Mouse (Mus musculus) lung, postnatal 10 days (tissue): ENCODE measurements around the gene Tmem88.

Experiments used
- DNase-seq: peaks from one replicate; pipeline ENCODE4 v3.0.0; 2021

The Tmem88 gene

GRCm38 (mm10) chr11:69415668-69416451, 17.8 kb upstream of the Tmem88 start:
- DNase-seq = peak; percentile 87

DNA sequence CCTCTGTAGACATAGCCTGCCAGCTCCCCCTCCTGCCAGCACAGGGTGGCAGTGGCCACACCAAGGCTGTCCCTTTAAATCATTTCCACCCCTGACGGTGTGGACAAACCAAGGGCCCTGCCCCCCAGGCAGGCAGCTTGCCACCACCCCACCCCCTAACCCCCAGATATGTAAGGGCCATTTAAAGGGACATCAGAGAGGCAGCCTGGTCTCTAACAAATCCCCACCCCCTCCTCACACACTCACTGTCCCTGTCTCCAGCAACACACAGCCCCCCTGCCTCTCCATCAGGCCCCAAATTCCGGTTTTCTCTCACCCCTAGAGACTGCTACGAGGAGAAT, 17.3 kb upstream of the Tmem88 start:
- DNase-seq = peak; percentile 83

DNA sequence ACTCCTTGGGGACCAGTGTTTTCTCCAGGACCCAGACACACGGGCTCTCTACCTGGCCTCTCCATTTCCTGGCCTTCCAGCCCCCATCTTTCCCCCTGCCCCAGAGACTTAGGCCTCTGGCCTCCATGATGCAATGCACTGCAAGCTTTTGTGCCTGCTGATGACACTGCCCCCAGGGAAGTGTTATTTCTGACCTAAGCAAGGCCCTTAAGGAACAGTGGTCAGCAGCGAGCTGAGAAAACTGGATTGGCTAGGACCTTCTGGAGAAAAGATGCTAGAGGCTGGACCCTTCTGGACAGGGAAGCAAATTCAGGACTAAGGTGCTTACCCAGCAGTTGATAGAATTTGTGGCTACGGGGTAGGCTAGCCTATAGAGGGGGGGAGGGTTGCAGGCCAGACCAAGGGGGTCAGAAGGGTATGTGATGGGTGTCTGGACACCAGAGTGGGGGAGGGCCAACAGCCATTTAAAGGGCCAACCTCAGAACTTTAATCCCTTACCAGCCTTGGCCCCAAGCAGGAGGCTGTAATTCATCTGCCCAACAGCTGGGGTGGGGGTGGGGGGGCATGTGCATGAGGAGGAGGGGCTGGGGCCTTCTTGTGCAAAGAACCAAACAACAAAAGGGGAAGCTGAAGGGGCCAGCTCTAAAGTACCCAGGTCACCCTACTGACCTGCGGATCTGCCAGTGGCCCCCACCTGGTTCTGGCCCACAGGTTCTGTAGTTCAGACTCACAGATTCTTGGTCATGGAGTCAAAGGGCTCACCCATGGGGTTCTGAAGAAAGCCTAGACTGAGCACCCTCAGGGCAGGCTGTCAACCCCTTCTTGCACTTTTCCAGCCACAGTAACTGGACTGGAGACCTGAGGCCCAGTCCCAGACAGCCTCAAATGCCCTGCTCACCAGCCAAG, 16.6 kb upstream of the Tmem88 start:
- DNase-seq = peak; percentile 18

DNA sequence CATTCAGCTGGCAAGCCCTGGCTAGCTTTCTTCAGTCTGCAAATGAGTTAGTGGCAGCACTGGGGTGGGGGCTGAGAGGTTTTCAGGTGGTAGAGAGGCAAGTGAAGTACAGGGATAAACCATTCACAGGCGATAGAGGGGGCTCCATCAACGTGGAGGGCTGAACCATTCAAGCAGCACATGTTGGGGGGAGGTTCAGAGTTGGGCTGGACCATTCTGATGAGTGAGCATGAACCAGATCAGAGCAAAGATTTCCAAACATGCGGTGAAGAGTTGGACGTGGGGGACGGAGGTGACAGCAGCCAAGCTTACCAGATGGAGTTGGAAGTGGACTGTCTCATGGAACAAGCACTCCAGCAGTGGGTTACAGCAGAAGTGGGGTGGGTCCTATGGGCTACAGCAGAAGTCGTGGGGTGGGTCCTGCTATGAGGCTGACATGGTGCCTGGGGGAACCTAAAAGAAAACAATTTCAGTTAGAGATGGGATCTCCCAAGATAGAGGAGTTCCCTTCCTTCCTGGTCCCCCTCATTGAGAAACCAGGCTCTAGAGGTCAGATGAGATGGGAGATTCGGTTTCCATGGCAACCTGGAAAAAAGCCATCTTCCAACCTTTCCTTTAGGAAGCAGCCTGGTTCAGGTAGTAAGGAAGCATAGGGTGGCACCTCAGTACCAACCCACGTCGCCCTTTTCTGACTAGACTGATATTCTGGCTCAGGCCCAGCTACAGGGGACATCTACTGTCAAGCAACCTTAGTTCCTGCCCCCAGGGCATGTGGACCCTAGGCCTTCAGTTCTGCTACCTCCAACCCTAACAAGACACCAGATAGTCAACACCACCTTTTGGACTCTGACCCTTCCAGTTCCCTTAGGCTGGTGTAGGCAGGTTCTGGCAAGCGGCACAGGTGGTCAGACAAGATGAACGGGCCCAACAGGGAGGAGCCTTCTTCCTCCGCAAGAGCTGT, 15.5 kb upstream of the Tmem88 start, which contains the start of gene Kdm6b:
Gene Kdm6b (minus strand): TSS at position 455 of the 961 bp plus-strand sequence.
- peak; percentile 32 for DNase-seq

DNA sequence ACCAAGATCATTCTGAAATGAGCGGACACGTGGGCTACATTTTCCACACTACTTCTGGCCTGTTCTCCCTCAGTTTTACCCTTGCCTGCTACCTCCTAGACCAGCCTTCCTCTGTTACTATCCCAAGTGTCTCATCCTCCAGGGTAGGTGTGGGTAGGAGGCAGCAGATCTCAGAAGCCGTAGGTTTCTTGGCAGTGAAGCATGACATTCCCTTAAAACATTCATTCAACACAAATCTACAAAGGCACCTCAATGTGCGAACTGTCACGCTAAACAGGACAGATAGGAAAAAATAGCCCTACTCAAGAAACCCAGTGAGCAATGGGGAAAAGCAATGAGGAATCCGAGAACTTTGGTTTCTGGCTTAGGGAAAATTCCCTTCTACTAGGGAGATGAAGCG, 14.5 kb upstream of the Tmem88 start:
- no peak for DNase-seq

DNA sequence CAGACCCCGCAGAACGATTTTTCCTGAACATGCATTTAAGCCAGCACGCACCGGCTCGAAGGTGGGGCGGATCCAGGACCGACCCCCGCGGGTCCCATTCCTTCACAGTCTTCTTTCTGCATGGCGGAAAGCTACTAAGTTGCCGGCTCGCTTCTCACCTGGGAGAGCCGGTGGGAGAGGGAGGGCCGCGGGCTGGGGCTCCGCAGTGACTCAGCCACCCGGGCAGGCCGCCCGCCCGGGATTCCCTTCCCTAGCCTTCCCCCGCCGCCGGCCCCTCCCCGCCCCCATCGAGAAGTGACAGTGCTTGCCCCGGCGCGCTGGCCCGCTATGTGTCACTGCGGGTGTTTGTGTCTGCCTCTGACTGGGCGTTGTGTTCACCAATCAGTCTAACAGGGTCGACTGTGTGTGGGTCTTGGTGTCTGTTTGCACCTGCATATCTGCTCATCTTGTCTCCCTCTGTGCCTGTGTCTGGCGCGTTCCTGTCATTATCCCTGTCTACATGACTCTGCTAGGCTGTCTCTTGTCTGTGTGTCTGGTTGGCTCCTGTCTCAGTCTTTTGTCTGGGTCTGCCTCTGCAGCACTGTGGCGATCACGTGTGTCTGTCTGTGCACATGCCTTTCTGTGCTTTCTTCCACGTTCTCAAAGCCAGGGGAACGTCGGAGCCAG, 13.6 kb upstream of the Tmem88 start:
- DNase-seq = peak; percentile 86

DNA sequence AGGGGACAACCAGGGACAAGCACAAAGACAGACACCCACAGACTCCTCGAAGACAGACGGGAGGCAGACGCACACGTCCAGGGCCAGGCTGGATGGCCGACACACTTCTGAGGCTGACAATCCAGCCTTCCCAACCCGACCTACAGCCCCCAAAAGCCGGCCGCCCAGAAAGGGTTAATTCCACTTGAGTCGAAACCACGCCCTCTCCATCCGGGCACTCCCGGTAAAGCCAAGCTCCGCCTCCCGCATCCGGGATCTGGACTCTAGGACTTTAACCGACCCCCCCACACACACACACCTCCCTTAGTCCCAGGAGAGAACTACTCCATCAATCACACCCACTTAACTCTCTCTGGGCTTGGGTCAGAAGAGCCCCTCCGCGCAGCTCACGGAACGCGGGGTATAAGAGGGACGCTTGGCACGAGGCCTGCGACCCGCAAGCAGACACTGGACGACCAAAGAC, 13.1 kb upstream of the Tmem88 start:
- DNase-seq = peak; percentile 99

DNA sequence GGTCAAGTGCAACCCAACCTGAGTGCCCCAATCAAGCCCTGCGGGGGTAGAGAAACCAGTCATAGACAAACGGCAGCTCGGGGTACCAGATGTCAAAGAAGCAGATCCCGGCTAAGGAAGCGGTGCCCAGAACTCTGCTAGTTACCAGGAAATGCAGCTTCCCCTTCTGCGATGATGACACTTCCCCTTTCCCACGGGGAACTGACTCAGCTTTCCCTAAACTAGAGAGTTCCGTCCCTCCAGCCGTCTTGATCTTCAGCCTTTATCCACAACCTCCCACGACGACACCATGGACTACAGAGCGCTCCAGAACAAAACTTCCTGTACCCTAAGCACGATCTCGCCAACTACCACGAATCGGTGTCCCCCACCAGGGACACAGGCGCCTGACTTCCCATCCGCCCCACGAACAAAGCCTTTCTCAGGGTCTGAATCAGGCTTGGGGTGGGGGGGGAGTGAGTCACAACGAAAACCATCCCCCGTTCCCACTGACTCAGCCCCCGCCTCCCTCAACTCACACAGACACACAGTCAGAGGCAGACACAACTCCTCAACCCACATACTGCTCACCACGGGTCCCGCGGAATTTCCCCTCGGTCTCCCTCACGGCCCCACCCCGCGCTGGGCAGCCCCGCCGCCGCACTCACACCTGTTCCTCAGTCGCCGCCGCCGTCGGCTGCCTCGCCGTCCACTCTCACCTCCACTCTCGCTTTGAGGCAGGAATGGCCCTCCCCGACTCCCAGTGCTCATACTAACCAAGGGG, 12.5 kb upstream of the Tmem88 start:
- DNase-seq = peak; percentile 78

GRCm38 (mm10) chr11:69410045-69410309, 11.9 kb upstream of the Tmem88 start:
- no peak for DNase-seq

- peak; percentile 93 for DNase-seq
Observed at GRCm38 (mm10) chr11:69409378-69410044, 11.5 kb upstream of the Tmem88 start.

DNA sequence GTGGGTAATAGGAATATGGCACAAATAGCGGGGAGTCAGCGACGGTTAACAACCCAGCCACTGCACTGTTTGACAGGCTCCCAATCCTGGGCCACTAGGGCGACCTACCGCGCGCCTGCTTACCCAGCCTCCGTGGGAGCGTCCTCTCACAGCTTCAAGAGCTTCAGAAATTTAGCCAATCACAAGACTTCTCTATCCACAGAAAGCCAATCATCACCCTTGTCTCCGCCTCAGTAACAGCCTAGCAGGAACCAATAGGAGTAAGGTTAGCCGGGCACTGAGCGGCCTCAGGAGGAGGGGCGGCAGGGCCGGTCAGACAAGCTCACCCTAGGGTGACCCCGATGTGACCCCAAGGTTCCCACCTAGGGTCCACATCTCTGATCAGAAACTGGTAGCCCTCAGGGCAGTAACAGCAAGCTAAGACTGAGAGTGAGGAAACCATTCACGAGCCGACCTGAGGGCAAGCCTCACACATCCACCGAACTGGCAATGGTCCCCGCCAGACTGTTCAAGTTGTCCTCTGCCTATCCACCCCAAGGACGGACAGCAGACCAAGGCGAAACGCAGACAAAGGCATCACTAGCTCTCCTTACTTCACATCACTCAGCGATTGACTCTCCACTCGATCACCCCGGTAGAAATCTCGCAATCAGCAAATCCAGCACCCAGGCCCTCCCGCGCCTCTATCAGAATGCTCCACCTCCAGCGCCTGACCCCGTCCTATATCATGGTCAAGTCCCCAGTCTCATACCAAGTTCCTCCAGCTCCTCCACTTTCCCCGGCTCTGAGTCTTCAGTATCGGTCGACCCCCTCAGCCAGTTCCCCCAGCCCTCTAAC, 10.7 kb upstream of the Tmem88 start:
- peak; percentile 87 for DNase-seq

GRCm38 (mm10) chr11:69407724-69408004, 9.6 kb upstream of the Tmem88 start:
- no peak for DNase-seq

- no peak for DNase-seq
Observed at GRCm38 (mm10) chr11:69406867-69407723, 9.1 kb upstream of the Tmem88 start.

- no peak for DNase-seq
Observed at GRCm38 (mm10) chr11:69406282-69406681, 8.2 kb upstream of the Tmem88 start.

DNA sequence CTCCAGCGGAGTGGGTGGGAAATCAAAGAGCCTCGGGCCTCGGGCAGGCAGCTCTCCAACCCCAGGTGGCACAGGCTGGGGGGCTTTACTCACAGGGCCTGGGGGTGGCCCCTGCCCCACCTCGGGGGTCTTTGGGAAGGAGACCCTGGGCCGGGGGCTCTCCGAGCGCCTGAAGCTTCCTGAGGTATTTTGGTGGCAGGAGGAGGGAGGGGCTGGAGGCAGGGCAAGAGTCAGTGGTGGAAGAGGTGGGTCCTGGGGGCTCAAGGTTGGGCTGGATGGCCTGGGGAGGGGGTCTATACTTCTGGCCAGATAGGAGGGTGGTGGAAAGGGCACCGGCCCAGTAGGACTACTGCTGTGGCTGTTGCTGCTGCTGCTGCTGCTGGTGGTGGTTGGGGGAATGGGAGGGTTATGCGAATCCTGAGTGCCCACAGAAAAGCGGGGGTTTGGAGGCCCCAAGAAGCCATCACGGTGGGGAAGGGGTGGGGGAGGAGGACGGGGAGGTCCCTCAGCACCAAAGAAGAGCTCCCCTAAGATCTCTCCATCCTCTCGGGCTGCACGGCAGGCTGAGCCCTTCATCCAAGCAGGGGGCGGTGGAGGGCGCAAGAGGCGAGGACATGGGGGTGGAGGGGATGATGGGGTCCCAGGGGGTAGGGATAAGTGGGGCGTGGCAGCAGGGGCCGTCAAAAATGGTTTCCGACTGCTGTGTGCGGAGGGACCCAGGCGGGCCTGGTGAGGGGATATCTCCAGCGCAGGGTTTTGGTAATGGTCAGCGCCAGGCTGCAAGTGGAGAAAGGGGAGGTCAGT, 7.6 kb upstream of the Tmem88 start:
- no peak for DNase-seq

DNA sequence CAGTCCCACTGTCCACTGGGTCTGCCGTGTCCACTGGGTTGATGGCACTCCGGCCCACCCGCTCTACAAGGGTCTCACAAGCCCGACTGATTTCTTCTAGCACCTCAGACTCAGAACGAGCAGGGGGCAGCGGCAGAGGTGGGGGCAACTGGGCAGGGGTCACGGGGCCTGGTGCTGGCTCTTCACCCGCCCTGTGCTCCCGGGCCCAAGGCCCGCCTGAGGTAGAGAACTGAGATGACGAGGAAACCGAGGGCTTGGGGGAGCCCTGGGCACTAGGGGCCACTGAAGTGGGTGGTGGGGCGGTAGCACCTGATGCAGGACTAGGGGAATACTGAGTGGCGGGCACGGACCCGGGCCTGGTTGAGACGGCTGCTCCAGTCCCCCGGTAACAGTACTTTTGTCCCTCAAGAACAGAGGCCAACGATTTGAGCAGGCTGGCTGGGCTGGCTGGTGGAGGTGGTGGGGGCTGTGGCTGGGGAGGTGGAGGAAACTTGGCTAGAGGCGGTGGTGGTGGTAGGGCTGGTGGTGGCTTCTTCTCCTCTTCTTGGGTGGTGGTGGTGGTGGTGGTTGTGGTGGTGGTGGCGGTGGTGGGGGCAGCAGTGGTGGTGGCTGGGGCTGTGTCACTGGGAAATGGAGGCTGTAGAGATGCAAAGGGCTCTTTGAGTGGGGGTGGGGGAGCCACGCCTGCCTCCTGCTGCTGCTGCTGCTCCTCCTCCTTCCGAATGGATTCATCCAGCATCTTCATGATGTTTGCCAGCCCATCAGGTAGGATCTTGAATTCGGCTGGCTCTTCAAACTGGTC, 6.8 kb upstream of the Tmem88 start:
- DNase-seq = no peak
